Mouse (Mus musculus): ENCODE measurements around the gene Wsb2.

DNA sequence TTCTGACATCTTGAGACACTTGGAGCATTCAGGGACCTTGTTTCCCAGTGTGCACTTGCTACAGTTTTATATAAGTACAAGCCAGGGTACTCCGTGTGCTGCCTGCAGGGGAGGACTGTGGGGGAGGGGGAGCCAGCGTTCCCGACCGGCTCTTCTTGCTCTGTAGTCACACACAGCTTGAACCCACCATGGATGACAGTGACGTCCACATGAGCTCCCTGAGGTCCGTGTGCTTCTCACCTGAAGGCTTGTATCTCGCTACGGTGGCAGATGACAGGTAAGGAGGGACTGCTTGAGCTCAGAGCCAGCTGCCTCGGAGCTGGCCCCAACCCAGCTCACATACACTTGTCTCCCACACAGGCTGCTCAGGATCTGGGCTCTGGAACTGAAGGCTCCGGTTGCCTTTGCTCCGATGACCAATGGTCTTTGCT lies 19.2 kb downstream of the Wsb2 start:
- no peak for TF ChIP-seq CTCF (IDR thresholded peaks at IDR 0.05; ENCODE audit: control insufficient read depth, insufficient read depth, insufficient read length)
- TF ChIP-seq MYOD1 (IDR thresholded peaks at IDR 0.05; ENCODE audit: control insufficient read depth, insufficient read length, low read depth): no peak
- no peak for TF ChIP-seq USF1 (IDR thresholded peaks at IDR 0.05; ENCODE audit: low read depth)
